ENCODE assay signal across 23 mouse cellular contexts in genomic region chr5:121455510-121456265, GRCm38 (mm10). TPM values are rescaled to one million over a fixed set of nuclear protein-coding genes. Genes with fewer than 3 reads are reported as not detected.
DNase-seq lines count a peak whose midpoint lies in the region; ATAC-seq and TF ChIP-seq lines count a peak whose summit lies in the region.
"Had no signal": no experiment of that assay in that cellular context is flagged by ENCODE, and none has a peak within 500 bp of the region (broad histone marks: within the 10 kb centered on the region; RNA-seq: fewer than 3 reads in every experiment).

No protein-coding gene starts in this region.

- no peak for DNase-seq in limb, embryonic 10.5 days (ENCODE audit: low spot score)
- DNase-seq in stomach, postnatal 0 days (ENCODE audit: low spot score): no peak
- DNase-seq in ovary, postnatal 14 days (ENCODE audit: low spot score): no peak
- DNase-seq in natural killer cell, adult 2 months (ENCODE audit: low spot score in 2 of 2): no peak
- DNase-seq: adrenal gland, adult 2 months; cerebellum, adult 2 months; cerebellum, postnatal 36 days; gastrocnemius, postnatal 10 days; heart, adult 18-20 months; kidney, adult 18-20 months; lung, postnatal 4 days; retina, postnatal 1 day; thymus, postnatal 36 days had no signal

- H3K4me1 ChIP-seq in limb, embryonic 15.5 days: peaks cover 26% of the 10 kb centered on the region
- peaks cover 19% of the 10 kb centered on the region for H3K4me1 ChIP-seq in limb, embryonic 10.5 days
- peaks cover 30% of the 10 kb centered on the region for H3K4me1 ChIP-seq in embryonic facial prominence, embryonic 15.5 days
- H3K4me1 ChIP-seq in intestine, embryonic 16.5 days (ENCODE audit: control insufficient read depth, insufficient read depth, low read length): peaks cover 25% of the 10 kb centered on the region
- peaks cover 8% of the 10 kb centered on the region for H3K4me1 ChIP-seq in stomach, postnatal 0 days (replicated peaks; ENCODE audit: control insufficient read depth, insufficient read depth)

- TF ChIP-seq CTCF in stomach, postnatal 0 days (IDR thresholded peaks at IDR 0.05; ENCODE audit: low read depth): no peak

- no peaks in the 10 kb centered on the region for H3K9me3 ChIP-seq in limb, embryonic 15.5 days
- H3K9me3 ChIP-seq in limb, embryonic 10.5 days (replicated peaks): no peaks in the 10 kb centered on the region
- no peaks in the 10 kb centered on the region for H3K9me3 ChIP-seq in embryonic facial prominence, embryonic 15.5 days (replicated peaks)
- no peaks in the 10 kb centered on the region for H3K9me3 ChIP-seq in intestine, embryonic 16.5 days (ENCODE audit: control insufficient read depth, low read length)
- H3K9me3 ChIP-seq in stomach, postnatal 0 days (ENCODE audit: control insufficient read depth, low read length): no peaks in the 10 kb centered on the region
- H3K9me3 ChIP-seq: embryonic facial prominence, embryonic 12.5 days; forebrain, embryonic 12.5 days; lung, embryonic 15.5 days had no signal

- H3K27me3 ChIP-seq in limb, embryonic 15.5 days: no peaks in the 10 kb centered on the region
- H3K27me3 ChIP-seq in limb, embryonic 10.5 days (ENCODE audit: low read depth, poor library complexity, severe bottlenecking): no peaks in the 10 kb centered on the region
- no peaks in the 10 kb centered on the region for H3K27me3 ChIP-seq in embryonic facial prominence, embryonic 15.5 days
- no peaks in the 10 kb centered on the region for H3K27me3 ChIP-seq in intestine, embryonic 16.5 days (replicated peaks; ENCODE audit: control insufficient read depth, insufficient read depth, low read length)
- no peaks in the 10 kb centered on the region for H3K27me3 ChIP-seq in stomach, postnatal 0 days (ENCODE audit: control insufficient read depth, insufficient read depth, low read length)
- H3K27me3 ChIP-seq: embryonic facial prominence, embryonic 12.5 days; forebrain, embryonic 12.5 days; lung, embryonic 15.5 days had no signal

- no peak overlapping the region for H3K4me3 ChIP-seq in limb, embryonic 15.5 days
- H3K4me3 ChIP-seq in limb, embryonic 10.5 days: no peak overlapping the region
- no peak overlapping the region for H3K4me3 ChIP-seq in embryonic facial prominence, embryonic 15.5 days (replicated peaks)
- H3K4me3 ChIP-seq in intestine, embryonic 16.5 days (ENCODE audit: low read length): no peak overlapping the region
- no peak overlapping the region for H3K4me3 ChIP-seq in stomach, postnatal 0 days (ENCODE audit: low read depth, low read length)
- H3K4me3 ChIP-seq: embryonic facial prominence, embryonic 12.5 days; forebrain, embryonic 12.5 days; lung, embryonic 15.5 days had no signal

- H3K4me2 ChIP-seq in limb, embryonic 15.5 days: no peak overlapping the region
- H3K4me2 ChIP-seq in embryonic facial prominence, embryonic 15.5 days (replicated peaks): no peak overlapping the region
- no peak overlapping the region for H3K4me2 ChIP-seq in intestine, embryonic 16.5 days (ENCODE audit: low read depth, low read length)
- H3K4me2 ChIP-seq in stomach, postnatal 0 days (replicated peaks; ENCODE audit: low read depth): no peak overlapping the region
- H3K4me2 ChIP-seq: embryonic facial prominence, embryonic 12.5 days; forebrain, embryonic 12.5 days; hindbrain, embryonic 14.5 days; lung, embryonic 15.5 days had no signal

- H3K27ac ChIP-seq in limb, embryonic 15.5 days: peak overlapping the region; percentile 50; the same call in 1 of the 2 replicates
- no peak overlapping the region for H3K27ac ChIP-seq in limb, embryonic 10.5 days
- H3K27ac ChIP-seq in embryonic facial prominence, embryonic 15.5 days (replicated peaks): 0 out of 2 replicates have a peak overlapping the region, but pooled peaks have one; percentile 17
- peak overlapping the region; percentile 33; the same call in 1 of the 2 replicates for H3K27ac ChIP-seq in intestine, embryonic 16.5 days (ENCODE audit: low read length)
- peak overlapping the region; percentile 98 for H3K27ac ChIP-seq in stomach, postnatal 0 days (replicated peaks)
- H3K27ac ChIP-seq: embryonic facial prominence, embryonic 12.5 days; forebrain, embryonic 12.5 days; hindbrain, embryonic 14.5 days; kidney, postnatal 0 days; lung, embryonic 15.5 days had no signal

- ATAC-seq in limb, embryonic 15.5 days (ENCODE audit: insufficient number of reproducible peaks, low FRiP score, low TSS enrichment, low read depth): no peak
- ATAC-seq in embryonic facial prominence, embryonic 15.5 days (ENCODE audit: insufficient number of reproducible peaks, low FRiP score, low TSS enrichment, low read depth): no peak
- ATAC-seq in intestine, embryonic 16.5 days: no peak
- no peak for ATAC-seq in stomach, postnatal 0 days (ENCODE audit: low FRiP score, low TSS enrichment)
- ATAC-seq: midbrain, embryonic 16.5 days had no signal

- no peak overlapping the region for H3K9ac ChIP-seq in limb, embryonic 15.5 days
- no peak overlapping the region for H3K9ac ChIP-seq in embryonic facial prominence, embryonic 15.5 days
- H3K9ac ChIP-seq in intestine, embryonic 16.5 days (ENCODE audit: low read depth, low read length): no peak overlapping the region
- H3K9ac ChIP-seq in stomach, postnatal 0 days (ENCODE audit: low read length): no peak overlapping the region
- H3K9ac ChIP-seq: embryonic facial prominence, embryonic 12.5 days; forebrain, embryonic 12.5 days; hindbrain, embryonic 14.5 days; lung, embryonic 15.5 days had no signal

- TF ChIP-seq EP300 in stomach, postnatal 0 days (optimal IDR thresholded peaks at IDR 0.05): no peak

- whole genome bisulfite sequencing in limb, embryonic 15.5 days: 54% methylated on average over 9 of the region's 9 CpGs
- 74% methylated on average over 9 of the region's 9 CpGs for WGBS in limb, embryonic 10.5 days
- 59% methylated on average over 9 of the region's 9 CpGs for WGBS in embryonic facial prominence, embryonic 15.5 days
- 65% methylated on average over 9 of the region's 9 CpGs for WGBS in intestine, embryonic 16.5 days
- WGBS in stomach, postnatal 0 days: 39% methylated on average over 9 of the region's 9 CpGs

- no peaks in the 10 kb centered on the region for H3K36me3 ChIP-seq in limb, embryonic 15.5 days
- H3K36me3 ChIP-seq in limb, embryonic 10.5 days: no peaks in the 10 kb centered on the region
- no peaks in the 10 kb centered on the region for H3K36me3 ChIP-seq in embryonic facial prominence, embryonic 15.5 days
- H3K36me3 ChIP-seq in intestine, embryonic 16.5 days (ENCODE audit: control insufficient read depth, insufficient read depth, low read length): no peaks in the 10 kb centered on the region
- H3K36me3 ChIP-seq in stomach, postnatal 0 days (ENCODE audit: control insufficient read depth, insufficient read depth, low read length): no peaks in the 10 kb centered on the region
- H3K36me3 ChIP-seq: embryonic facial prominence, embryonic 12.5 days; forebrain, embryonic 12.5 days; lung, embryonic 15.5 days had no signal

RNA-seq across cellular contexts. Expression of gene Erp29, which starts 3.4 kb away (rescaled TPM):
- 198 and 203 TPM in 2 replicates for polyA plus RNA-seq in limb, embryonic 15.5 days (2015; fragmentation: Nextera tagmentation; extraction: Ambion mirVana)
- polyA plus RNA-seq in limb, embryonic 10.5 days (2016; fragmentation: Nextera tagmentation; extraction: Ambion mirVana): 102 and 112 TPM in 2 replicates
- 175 and 195 TPM in 2 replicates for polyA plus RNA-seq in embryonic facial prominence, embryonic 15.5 days (2015; fragmentation: Nextera tagmentation; extraction: Ambion mirVana)
- 183 and 202 TPM in 2 replicates for polyA plus RNA-seq in intestine, embryonic 16.5 days (2015; fragmentation: Nextera tagmentation; extraction: Ambion mirVana)
- 142 and 143 TPM in 2 replicates for polyA plus RNA-seq in stomach, postnatal 0 days (2015; fragmentation: Nextera tagmentation; extraction: Ambion mirVana)

RNA-seq across cellular contexts. Expression of gene Tmem116, which starts 4.0 kb away (rescaled TPM):
- polyA plus RNA-seq in limb, embryonic 15.5 days (2015; fragmentation: Nextera tagmentation; extraction: Ambion mirVana): 1.4 and 4.6 TPM in 2 replicates
- 0.55 and 0.73 TPM in 2 replicates for polyA plus RNA-seq in limb, embryonic 10.5 days (2016; fragmentation: Nextera tagmentation; extraction: Ambion mirVana)
- polyA plus RNA-seq in embryonic facial prominence, embryonic 15.5 days (2015; fragmentation: Nextera tagmentation; extraction: Ambion mirVana): 2.3 and 2.9 TPM in 2 replicates
- 4.2 and 4.4 TPM in 2 replicates for polyA plus RNA-seq in intestine, embryonic 16.5 days (2015; fragmentation: Nextera tagmentation; extraction: Ambion mirVana)
- 4.5 and 4.8 TPM in 2 replicates for polyA plus RNA-seq in stomach, postnatal 0 days (2015; fragmentation: Nextera tagmentation; extraction: Ambion mirVana)

RNA-seq across cellular contexts. Expression of gene Adam1b, which starts 47.5 kb away (rescaled TPM):
- 0.08 and 0.10 TPM in 2 replicates for polyA plus RNA-seq in limb, embryonic 15.5 days (2015; fragmentation: Nextera tagmentation; extraction: Ambion mirVana)
- not detected in 2 replicates for polyA plus RNA-seq in limb, embryonic 10.5 days (2016; fragmentation: Nextera tagmentation; extraction: Ambion mirVana)
- not detected in 2 replicates for polyA plus RNA-seq in embryonic facial prominence, embryonic 15.5 days (2015; fragmentation: Nextera tagmentation; extraction: Ambion mirVana)
- polyA plus RNA-seq in intestine, embryonic 16.5 days (2015; fragmentation: Nextera tagmentation; extraction: Ambion mirVana): not detected in 2 replicates
- polyA plus RNA-seq in stomach, postnatal 0 days (2015; fragmentation: Nextera tagmentation; extraction: Ambion mirVana): not detected in 2 replicates
- polyA plus RNA-seq: adrenal gland, adult 2 months; cerebellum, adult 2 months; embryonic facial prominence, embryonic 12.5 days; hindbrain, embryonic 14.5 days; liver, adult 2 months; lung, embryonic 15.5 days; midbrain, embryonic 16.5 days had no signal

RNA-seq across cellular contexts. Expression of gene Naa25, which starts 58.0 kb away (rescaled TPM):
- polyA plus RNA-seq in limb, embryonic 15.5 days (2015; fragmentation: Nextera tagmentation; extraction: Ambion mirVana): 42.1 and 47.1 TPM in 2 replicates
- 47.0 and 52.8 TPM in 2 replicates for polyA plus RNA-seq in limb, embryonic 10.5 days (2016; fragmentation: Nextera tagmentation; extraction: Ambion mirVana)
- 39.4 and 40.6 TPM in 2 replicates for polyA plus RNA-seq in embryonic facial prominence, embryonic 15.5 days (2015; fragmentation: Nextera tagmentation; extraction: Ambion mirVana)
- 45.9 and 48.3 TPM in 2 replicates for polyA plus RNA-seq in intestine, embryonic 16.5 days (2015; fragmentation: Nextera tagmentation; extraction: Ambion mirVana)
- polyA plus RNA-seq in stomach, postnatal 0 days (2015; fragmentation: Nextera tagmentation; extraction: Ambion mirVana): 21.6 and 22.0 TPM in 2 replicates
